Mouse (Mus musculus): ENCODE data around the gene Xrn1. TPM values are rescaled to one million over a fixed set of nuclear protein-coding genes. Genes with fewer than 3 reads are reported as not detected.
"Not testable (repeated sequence)": the region's sequence is repeated elsewhere in the genome, so short reads cannot be mapped to it uniquely, and the experiment has no call there.

The Xrn1 gene
- total RNA-seq, 2 experiments from 2014 or later: 19.6 to 21.0 TPM

DNA sequence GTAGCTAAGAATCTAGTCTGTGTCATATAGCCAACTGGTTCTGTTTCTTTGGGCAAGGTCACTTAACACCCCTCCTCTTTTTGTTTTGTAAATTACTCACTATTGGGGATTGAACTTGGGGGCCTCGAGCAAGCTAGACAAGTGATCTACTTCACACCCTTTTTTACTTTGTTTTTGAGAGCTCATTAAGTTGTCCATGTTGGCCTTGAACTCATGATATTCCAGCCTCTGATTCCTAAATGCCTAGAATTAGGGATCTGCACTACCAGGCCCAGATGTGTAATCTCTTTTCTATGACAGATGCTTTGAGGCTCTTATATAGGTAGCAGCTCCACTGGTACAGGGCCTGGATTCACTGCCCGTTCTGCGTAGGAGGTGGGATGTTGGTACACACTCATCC, 89.7 kb downstream of the Xrn1 start:
- no peak for DNase-seq (ENCODE audit: low spot score in 2 of 2)

DNA sequence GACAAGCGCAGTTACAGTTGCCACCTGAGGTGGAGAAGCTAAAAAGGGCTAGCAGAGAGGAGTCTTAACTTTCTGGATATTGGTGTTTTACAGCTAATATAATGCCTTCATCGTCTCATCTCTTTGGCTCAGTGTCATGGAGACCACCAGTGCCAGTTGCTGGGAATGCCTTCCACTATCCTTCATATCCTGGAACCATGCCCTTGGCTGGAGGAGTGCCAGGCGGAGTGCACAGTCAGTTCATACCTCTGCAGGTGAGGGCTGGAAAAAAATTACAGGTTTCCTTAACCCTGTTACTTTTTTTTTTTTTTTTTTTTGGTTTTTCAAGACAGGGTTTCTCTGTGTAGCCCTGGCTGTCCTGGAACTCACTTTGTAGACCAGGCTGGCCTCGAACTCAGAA, 96.9 kb downstream of the Xrn1 start:
- no peak for DNase-seq (ENCODE audit: low spot score in 2 of 2)

DNA sequence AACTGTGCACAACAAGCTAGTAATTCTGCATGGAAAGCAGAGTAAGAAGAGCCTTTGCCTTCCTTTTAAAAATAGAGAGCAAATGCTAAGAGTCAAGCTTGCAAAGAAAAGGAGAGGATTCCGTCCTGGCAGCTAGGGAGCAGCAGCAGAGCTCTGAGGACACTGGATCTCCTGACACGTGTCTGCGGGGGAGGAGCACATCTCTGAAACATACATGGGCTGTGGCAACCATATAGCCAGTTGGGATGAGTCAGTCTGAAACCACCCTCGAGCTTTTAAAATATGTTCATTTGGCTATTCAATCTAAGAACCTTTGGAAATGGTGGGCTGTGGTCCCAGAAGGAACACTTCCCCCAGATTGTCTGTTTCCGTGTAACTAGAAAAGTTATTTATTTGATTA, 100.3 kb downstream of the Xrn1 start:
- DNase-seq (ENCODE audit: low spot score in 2 of 2): no peak

GRCm38 (mm10) chr9:96056417-96057223, 102.1 kb downstream of the Xrn1 start:
- DNase-seq (ENCODE audit: low spot score in 2 of 2): no peak

DNA sequence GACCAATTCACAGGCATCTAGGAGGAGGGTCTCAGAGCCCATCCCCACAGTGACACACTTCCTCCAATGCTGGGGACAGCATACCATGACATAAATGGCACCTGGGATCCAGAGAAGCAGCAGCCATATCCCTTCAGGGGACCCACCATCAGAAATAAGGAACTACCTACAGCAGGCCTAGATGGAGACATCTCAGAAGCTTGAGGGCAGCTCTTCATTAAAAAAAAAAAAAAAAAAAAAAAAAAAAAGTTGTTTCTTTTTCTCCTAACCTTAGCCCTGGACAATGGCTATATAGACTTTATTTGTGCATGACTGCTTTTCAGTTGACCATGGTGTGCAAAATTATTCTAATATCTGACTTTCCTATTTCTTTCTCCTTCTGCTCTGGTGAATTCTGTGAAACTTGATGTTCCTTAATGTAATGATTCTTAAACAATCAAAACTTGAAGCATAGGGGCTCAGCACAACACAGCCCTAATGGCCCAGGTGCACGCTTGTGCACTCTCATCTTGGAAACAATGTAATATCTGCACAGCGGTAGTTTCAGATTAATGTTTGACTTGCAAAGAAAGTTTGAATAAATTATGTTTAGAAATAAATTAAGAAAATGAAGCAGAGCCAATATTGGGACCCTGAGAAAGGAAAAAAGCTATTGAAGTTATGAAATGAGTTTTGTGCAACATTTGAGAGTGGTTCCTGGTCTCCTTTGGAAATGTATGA, 108.7 kb downstream of the Xrn1 start:
- no peak for DNase-seq (ENCODE audit: low spot score in 2 of 2)

DNA sequence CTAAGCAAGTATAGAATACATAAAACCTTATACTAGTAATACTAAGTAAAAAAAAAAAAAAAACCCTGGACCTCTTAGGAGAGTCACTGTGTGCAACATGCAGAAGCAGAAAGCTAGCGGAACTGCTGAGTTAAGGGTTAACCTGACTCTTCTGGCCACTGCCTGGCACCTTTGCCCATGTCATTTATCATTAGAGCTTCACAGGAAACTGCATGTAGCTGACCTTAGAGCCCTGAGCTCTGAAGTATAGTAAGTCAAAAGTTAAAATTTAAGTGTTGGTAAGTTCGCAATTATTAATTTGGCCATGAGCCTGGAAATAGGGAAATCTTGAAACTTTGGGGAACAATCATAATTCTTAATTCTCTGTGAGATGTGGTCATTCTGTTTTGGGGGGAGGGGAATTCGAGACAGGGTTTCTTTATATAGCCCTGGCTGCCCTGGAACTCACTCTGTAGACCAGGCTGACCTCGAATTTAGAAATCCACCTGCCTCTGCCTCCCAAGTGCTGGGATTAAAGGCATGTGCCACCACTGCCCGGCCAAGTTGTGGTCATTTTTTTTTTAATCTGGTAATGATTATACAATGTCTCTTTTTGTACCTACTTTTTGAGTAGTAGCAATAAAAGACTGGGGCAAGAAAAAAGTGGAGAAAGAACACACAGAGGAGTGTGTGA, 109.4 kb downstream of the Xrn1 start:
- DNase-seq (ENCODE audit: low spot score in 2 of 2): no peak

GRCm38 (mm10) chr9:96067507-96067906, 112.9 kb downstream of the Xrn1 start:
- DNase-seq (ENCODE audit: low spot score in 2 of 2): no peak

DNA sequence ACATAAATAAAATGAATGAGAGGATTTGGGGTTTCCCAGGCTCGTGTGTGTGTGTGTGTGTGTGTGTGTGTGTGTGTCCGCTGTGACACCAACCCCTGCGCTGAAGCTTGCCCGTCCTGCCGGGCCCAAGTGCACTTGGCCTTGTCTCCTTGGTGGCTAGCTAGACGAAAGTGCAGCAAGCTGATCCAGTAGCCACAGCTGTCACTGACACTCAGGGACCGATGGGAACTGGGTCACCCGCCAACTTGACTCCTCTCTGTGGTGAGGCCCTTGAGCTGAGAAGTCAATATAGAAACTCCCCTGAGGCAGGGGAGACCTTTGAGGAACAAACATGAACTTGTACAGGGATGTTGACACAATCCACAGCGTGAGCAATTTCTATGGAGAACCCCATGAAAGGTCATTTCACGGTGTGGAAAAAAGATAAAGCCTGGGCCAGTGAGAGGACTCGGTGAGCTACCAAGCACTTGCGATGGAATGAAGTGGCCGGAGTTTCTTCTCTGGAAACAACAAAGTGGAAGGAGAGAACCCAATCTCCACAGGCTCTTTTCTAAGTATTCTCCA, 124.3 kb downstream of the Xrn1 start:
- DNase-seq (ENCODE audit: low spot score in 2 of 2): no peak

DNA sequence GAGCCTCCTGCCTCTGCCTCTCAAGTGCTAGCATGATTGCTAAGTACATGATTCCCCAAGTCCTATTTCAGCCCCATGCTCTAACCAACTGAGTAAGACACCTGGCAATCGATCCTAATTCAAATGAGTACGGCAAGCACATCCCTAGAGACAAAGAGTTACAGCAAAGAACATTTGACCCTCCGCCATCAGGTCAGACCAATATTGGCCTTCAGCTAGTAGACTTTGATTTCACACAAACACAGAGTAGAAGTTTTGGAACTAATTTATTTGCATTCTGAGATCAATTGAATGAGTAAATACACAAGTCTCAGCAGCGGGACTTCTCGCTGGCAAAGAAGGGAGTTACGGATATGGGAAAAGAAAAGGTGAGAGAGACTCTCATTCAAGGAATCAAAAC, 130.7 kb downstream of the Xrn1 start:
- no peak for DNase-seq (ENCODE audit: low spot score in 2 of 2)

GRCm38 (mm10) chr9:96087671-96088070, 133.1 kb downstream of the Xrn1 start:
- no peak for DNase-seq (ENCODE audit: low spot score in 2 of 2)

DNA sequence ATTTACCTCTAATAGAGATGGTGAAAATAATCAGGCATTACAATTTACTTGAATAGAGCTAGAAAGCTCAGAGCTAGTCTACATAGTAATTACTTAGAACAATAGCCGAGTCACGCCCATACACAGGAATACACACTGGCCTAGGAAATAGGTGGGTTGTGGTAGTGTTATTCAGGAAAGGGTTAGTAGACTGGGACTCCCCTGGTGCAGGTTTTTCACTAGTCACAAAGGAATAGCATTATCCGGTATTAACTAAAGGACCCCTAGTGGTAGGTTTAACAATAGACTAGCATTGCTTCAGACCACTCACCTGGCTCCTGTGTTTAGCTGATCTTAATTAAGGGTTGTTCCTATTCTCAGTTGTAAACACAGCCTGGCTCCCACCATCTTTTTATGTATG, 133.9 kb downstream of the Xrn1 start:
- DNase-seq (ENCODE audit: low spot score in 2 of 2): not testable (repeated sequence)

DNA sequence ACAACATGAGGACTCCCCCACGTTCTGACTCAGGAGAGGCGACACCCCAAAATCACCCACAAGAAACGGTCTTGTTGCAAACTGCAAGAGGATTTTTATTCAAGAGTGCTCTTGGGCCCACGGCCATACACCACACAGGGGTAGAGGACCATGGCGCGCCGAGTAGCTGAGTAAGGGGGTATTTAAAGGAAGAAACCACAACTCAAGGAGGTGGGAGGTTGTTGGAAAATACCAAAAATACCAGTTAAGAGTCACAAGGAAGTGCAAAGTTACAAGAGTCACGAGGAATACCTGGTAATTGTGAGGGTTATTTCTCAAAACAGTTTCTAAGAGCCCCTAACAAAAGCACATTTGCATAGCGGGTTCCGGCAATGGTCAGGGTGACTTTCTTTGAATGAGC, 138.1 kb downstream of the Xrn1 start:
- DNase-seq (ENCODE audit: low spot score in 2 of 2): not testable (repeated sequence)

DNA sequence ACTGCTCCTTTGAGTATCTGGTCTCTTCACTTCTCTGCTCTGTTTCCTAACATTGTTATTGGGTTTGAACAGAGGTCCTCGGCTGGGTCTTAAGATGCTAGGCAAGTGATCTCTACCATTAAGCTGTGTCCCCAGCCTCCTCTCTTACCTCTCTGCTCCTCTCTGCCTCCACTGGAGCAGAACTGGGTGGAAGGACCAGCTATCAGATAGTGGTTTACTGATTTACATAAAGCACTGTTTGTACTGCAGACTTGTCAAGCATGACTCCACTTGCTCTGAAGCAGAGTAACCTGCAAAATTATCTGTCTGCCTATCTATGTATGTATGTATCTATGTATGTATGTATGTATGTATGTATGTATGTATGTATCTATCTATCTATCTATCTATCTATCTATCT, 138.7 kb downstream of the Xrn1 start:
- DNase-seq (ENCODE audit: low spot score in 2 of 2): no peak

DNA sequence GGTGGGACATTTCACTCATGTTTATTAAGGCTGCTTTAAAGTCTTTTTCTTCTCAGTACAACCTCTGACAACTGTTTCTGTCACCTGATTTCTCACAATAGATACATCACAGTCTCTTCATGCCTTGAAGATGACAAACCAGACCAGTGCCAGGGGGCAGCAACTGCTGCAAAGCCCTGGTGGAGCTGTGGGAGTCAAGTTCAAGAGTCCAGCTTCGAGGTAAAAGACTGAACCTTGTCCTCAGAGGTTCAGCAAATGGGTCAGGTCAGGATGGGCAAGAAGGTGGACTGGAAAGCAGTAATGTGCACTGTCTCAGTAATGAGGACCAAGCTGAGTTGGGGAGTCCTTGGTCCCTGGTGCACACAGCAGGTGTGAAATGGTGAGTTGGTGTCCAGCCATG, 139.8 kb downstream of the Xrn1 start:
- DNase-seq (ENCODE audit: low spot score in 2 of 2): no peak

- no peak for DNase-seq (ENCODE audit: low spot score in 2 of 2)
Measured at GRCm38 (mm10) chr9:96095192-96095591, 140.6 kb downstream of the Xrn1 start.

GRCm38 (mm10) chr9:96102846-96103245, 148.3 kb downstream of the Xrn1 start:
- no peak for DNase-seq (ENCODE audit: low spot score in 2 of 2)

Other genes starting within 250 kb of the Xrn1 start
- 1 to 10 TPM; 4.3 to 4.6 TPM for gene Trpc1, start 204.4 kb upstream of the Xrn1 start, total RNA-seq (2021)
- gene Pls1, start 109.4 kb upstream of the Xrn1 start, total RNA-seq (2021): 1 to 10 TPM; 1.1 to 4.4 TPM
- 10 to 100 TPM in 1 of 2 experiments, 1 to 10 TPM in 1; 9.7 to 12.4 TPM for gene Atr, start 97.2 kb upstream of the Xrn1 start, total RNA-seq (2021)
- 1 to 10 TPM; 3.8 to 4.5 TPM for gene Gk5, start 164.6 kb downstream of the Xrn1 start, total RNA-seq (2021)
- 10 to 100 TPM; 45.7 to 60.1 TPM for gene Tfdp2, start 241.5 kb downstream of the Xrn1 start, total RNA-seq (2021)

Measured in adrenal gland, adult 18-20 months (tissue).